Mouse (Mus musculus) kidney, postnatal 36 days (tissue): ENCODE data around the gene Scarb1.

Experiments
- DNase-seq, 2 experiments: peaks; one replicate each; pipeline ENCODE4 v3.0.0; 2021 to 2022; ENCODE audit warnings: mixed read lengths in 2 of 2

The Scarb1 gene

GRCm38 (mm10) chr5:125232443-125232979 is 108.4 kb downstream of the Scarb1 start:
- no peak for DNase-seq

GRCm38 (mm10) chr5:125230463-125230862 is 110.4 kb downstream of the Scarb1 start:
- no peak for DNase-seq

- no peak for DNase-seq
These were observed 111.8 kb downstream of the Scarb1 start for GRCm38 (mm10) chr5:125229097-125229496.

- DNase-seq: no peak
These were observed 113.2 kb downstream of the Scarb1 start for GRCm38 (mm10) chr5:125227699-125228098.
